Mouse (Mus musculus): ENCODE results near the gene Mcoln2. TPM values are rescaled to one million over a fixed set of nuclear protein-coding genes. Genes with fewer than 3 reads are reported as not detected.

Mcoln2 gene
- polyA plus RNA-seq, 1 experiment from 2014 or later: not detected

Other genes with a start within 250 kb of the Mcoln2 start
- 38.6 and 49.2 TPM in 2 replicates for gene Bcl10, start 227.0 kb upstream of the Mcoln2 start, polyA plus RNA-seq (2015; fragmentation: Nextera tagmentation; extraction: Ambion mirVana)
- 75.8 and 81.0 TPM in 2 replicates for gene 2410004B18Rik, start 211.8 kb upstream of the Mcoln2 start, polyA plus RNA-seq (2015; fragmentation: Nextera tagmentation; extraction: Ambion mirVana)
- gene Syde2, start 162.0 kb upstream of the Mcoln2 start, polyA plus RNA-seq (2015; fragmentation: Nextera tagmentation; extraction: Ambion mirVana): 0.61 and 0.82 TPM in 2 replicates
- 0.62 and 0.92 TPM in 2 replicates for gene Wdr63, start 41.7 kb upstream of the Mcoln2 start, polyA plus RNA-seq (2015; fragmentation: Nextera tagmentation; extraction: Ambion mirVana)
- gene Mcoln3, start 32.4 kb upstream of the Mcoln2 start, polyA plus RNA-seq (2015; fragmentation: Nextera tagmentation; extraction: Ambion mirVana): 0.18 and 0.34 TPM in 2 replicates
- gene Lpar3, start 71.1 kb downstream of the Mcoln2 start, polyA plus RNA-seq (2015; fragmentation: Nextera tagmentation; extraction: Ambion mirVana): 0.30 and 0.35 TPM in 2 replicates

All from forebrain, embryonic 16.5 days (tissue).